Mouse (Mus musculus): ENCODE data around the gene Muc3. TPM values are rescaled to one million over a fixed set of nuclear protein-coding genes. Genes with fewer than 3 reads are reported as not detected.

The Muc3 gene
- polyA plus RNA-seq, 1 experiment from 2014 or later: not detected

GRCm38 (mm10) chr5:137106434-137106833 is 42.7 kb downstream of the Muc3 start:
- no peak overlapping the region for H3K9ac ChIP-seq (replicated peaks)
- no peaks in the 10 kb centered on the region for H3K36me3 ChIP-seq
- H3K4me3 ChIP-seq (replicated peaks): no peak overlapping the region
- no peak for ATAC-seq (ENCODE audit: low FRiP score)
- WGBS: 79% methylated on average over 4 of the region's 4 CpGs
- peaks cover 5% of the 10 kb centered on the region for H3K4me1 ChIP-seq
- H3K27me3 ChIP-seq (replicated peaks): no peaks in the 10 kb centered on the region
- H3K27ac ChIP-seq (replicated peaks): no peak overlapping the region
- no peaks in the 10 kb centered on the region for H3K9me3 ChIP-seq (replicated peaks)
- H3K4me2 ChIP-seq: no peak overlapping the region

DNA sequence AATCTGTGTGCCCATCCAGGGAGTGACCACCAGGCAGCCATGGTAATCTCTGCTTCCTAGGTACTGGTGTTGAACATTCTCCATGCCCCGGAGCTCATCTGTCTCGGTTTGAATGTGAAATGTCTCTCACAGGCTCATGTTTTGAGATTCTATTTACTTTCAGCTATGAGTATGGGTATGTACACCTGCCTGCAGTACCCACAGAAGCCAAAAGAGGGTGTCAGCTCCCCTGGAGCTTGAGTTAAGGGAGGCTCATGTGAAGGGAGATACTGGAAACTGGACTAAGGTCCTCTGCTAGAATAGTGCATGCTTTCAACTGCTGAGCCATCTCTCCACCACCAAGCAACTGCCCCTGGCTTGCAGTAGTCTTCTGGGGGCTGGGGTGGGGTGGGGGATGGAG is 45.2 kb downstream of the Muc3 start:
- Histone ChIP-seq H3K36me3 (no peaks in the 10 kb centered on the region), H3K27ac (replicated peaks) (no peak overlapping the region), H3K4me1 (peaks cover 5% of the 10 kb centered on the region), H3K4me2 (no peak overlapping the region), H3K27me3 (replicated peaks) (no peaks in the 10 kb centered on the region), H3K9me3 (replicated peaks) (no peaks in the 10 kb centered on the region), H3K9ac (replicated peaks) (no peak overlapping the region), H3K4me3 (replicated peaks) (no peak overlapping the region)
- 95% methylated on average over 2 of the region's 2 CpGs for WGBS
- no peak for ATAC-seq (ENCODE audit: low FRiP score)

DNA sequence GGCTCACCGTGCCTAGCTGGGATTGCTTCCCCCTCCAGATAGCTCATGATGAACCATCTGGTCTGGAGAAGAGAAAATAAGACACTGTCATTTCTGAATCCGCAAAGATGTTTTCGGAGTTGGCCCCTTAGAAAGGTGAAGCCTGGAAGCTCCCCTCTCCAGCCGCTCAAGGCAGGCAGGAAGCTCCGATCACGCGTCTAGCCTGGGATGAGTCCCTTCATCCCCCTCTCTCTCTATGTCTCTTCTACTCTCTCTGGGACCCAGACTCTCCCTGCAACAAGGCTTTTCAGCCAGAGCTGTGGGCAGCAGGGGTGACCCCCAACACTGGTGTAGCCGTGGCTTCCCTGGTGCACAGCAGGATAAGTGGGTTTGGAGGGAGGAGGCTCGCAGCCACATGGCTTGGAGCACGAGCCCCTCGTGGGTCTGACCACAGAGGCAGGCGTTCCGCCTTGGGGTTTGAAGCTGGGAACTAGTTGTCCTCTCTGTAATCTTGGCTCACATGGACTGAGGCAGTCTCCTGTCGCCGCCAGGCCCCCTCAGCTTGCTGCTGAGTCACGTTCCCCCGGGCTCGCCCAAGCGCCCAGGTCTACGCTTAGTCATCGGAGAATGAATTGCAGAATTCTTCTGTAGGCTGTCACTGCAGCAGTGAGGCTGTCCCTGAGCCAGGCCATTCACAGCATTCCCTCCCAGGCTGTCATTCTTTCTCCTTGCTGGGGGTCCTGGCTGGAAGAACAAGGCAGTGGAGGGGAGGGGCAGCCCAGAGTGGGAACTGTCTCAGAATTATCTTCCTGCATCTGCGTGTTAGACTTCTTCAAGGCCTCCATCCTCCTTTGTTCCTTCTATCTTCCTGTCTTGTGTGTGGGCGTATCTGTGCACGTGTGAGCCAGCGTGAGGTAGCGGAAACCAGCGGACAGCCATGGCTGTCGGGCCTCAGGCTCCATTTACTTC is 46.3 kb downstream of the Muc3 start:
- Histone ChIP-seq H3K4me2 (no peak overlapping the region), H3K4me3 (replicated peaks) (no peak overlapping the region), H3K4me1 (peaks cover 5% of the 10 kb centered on the region), H3K36me3 (no peaks in the 10 kb centered on the region), H3K9ac (replicated peaks) (no peak overlapping the region), H3K27ac (replicated peaks) (no peak overlapping the region), H3K9me3 (replicated peaks) (no peaks in the 10 kb centered on the region), H3K27me3 (replicated peaks) (no peaks in the 10 kb centered on the region)
- no peak for ATAC-seq (ENCODE audit: low FRiP score)
- 75% methylated on average over 28 of the region's 28 CpGs for WGBS

DNA sequence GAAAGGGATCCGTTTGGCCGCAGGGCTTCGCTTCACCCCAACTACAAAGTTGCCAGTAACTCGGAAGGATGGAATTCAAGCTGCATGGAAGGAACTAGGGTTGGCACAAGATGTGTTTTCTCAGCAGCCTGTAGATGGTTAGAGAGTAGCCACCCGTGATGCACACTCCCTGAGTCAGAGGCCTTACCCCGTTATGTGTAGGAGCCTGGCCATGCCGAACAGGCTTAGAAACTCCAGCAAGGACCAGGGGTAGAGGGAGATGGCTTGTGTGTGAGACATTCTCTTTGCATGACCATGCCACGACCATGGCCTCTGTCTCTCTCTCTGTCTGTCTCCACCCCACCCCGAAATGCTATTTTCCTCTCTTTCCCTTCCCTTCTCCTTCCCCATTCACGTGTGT is 47.0 kb downstream of the Muc3 start:
- no peak overlapping the region for H3K27ac ChIP-seq (replicated peaks)
- no peaks in the 10 kb centered on the region for H3K27me3 ChIP-seq (replicated peaks)
- no peak overlapping the region for H3K4me3 ChIP-seq (replicated peaks)
- H3K9me3 ChIP-seq (replicated peaks): no peaks in the 10 kb centered on the region
- H3K4me1 ChIP-seq: peaks cover 5% of the 10 kb centered on the region
- no peak for ATAC-seq (ENCODE audit: low FRiP score)
- 80% methylated on average over 10 of the region's 10 CpGs for WGBS
- H3K4me2 ChIP-seq: no peak overlapping the region
- H3K36me3 ChIP-seq: no peaks in the 10 kb centered on the region
- no peak overlapping the region for H3K9ac ChIP-seq (replicated peaks)

GRCm38 (mm10) chr5:137100660-137101059 is 48.5 kb downstream of the Muc3 start:
- no peaks in the 10 kb centered on the region for H3K36me3 ChIP-seq
- H3K27me3 ChIP-seq (replicated peaks): no peaks in the 10 kb centered on the region
- no peak overlapping the region for H3K4me3 ChIP-seq (replicated peaks)
- no peaks in the 10 kb centered on the region for H3K4me1 ChIP-seq
- no peak for ATAC-seq (ENCODE audit: low FRiP score)
- no peak overlapping the region for H3K9ac ChIP-seq (replicated peaks)
- H3K9me3 ChIP-seq (replicated peaks): no peaks in the 10 kb centered on the region
- 74% methylated on average over 4 of the region's 4 CpGs for WGBS
- H3K27ac ChIP-seq (replicated peaks): no peak overlapping the region
- H3K4me2 ChIP-seq: no peak overlapping the region

DNA sequence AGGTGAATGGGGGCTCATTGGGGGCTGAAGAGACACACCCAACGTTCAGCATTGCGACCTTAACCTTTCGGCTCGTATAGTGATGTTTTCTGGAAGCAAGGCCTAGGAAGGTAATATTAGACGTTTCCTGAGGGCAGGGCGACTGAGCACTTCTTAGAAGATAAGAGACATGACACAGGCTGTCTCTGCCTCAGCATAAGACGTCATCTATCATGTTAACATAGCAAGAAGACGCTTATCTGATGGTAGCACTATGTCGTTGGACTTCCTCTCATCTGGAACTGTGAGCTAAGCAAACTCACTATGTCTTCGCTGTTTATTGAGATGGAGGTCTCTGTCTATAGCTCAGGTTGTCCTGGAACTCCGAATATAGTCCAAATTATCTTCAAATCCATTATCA is 50.7 kb downstream of the Muc3 start:
- WGBS: 79% methylated on average over 11 of the region's 11 CpGs
- Histone ChIP-seq H3K27me3 (replicated peaks) (no peaks in the 10 kb centered on the region), H3K4me3 (replicated peaks) (no peak overlapping the region), H3K27ac (replicated peaks) (no peak overlapping the region), H3K36me3 (no peaks in the 10 kb centered on the region), H3K9ac (replicated peaks) (no peak overlapping the region), H3K4me2 (no peak overlapping the region), H3K4me1 (no peaks in the 10 kb centered on the region), H3K9me3 (replicated peaks) (no peaks in the 10 kb centered on the region)
- ATAC-seq (ENCODE audit: low FRiP score): no peak

GRCm38 (mm10) chr5:137096037-137096436 is 53.1 kb downstream of the Muc3 start:
- no peak overlapping the region for H3K27ac ChIP-seq (replicated peaks)
- H3K9ac ChIP-seq (replicated peaks): no peak overlapping the region
- H3K36me3 ChIP-seq: no peaks in the 10 kb centered on the region
- H3K4me2 ChIP-seq: no peak overlapping the region
- no peak overlapping the region for H3K4me3 ChIP-seq (replicated peaks)
- no peaks in the 10 kb centered on the region for H3K4me1 ChIP-seq
- WGBS: 62% methylated on average over 1 of the region's 1 CpGs
- ATAC-seq (ENCODE audit: low FRiP score): no peak
- H3K27me3 ChIP-seq (replicated peaks): no peaks in the 10 kb centered on the region
- H3K9me3 ChIP-seq (replicated peaks): no peaks in the 10 kb centered on the region

DNA sequence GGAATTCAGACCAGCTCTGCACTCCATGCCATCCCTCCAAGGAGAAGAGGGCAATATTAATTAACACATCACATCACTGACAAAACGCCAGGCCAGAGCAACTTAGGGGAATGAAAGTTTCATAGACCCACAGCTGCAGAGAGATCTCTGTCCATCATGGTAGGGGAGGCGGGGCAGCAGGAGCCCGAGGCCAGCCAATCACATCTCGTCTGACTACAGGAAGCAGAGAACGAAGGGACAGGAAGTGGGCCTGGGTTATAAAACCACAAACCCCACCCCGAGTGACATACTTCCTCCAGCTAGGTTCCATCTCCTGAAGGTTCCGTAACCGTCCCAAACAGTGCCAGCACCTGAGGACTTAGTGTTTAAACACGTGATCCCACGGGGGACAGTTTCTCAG is 54.0 kb downstream of the Muc3 start:
- Histone ChIP-seq H3K27me3 (replicated peaks) (no peaks in the 10 kb centered on the region), H3K36me3 (no peaks in the 10 kb centered on the region), H3K9me3 (replicated peaks) (no peaks in the 10 kb centered on the region), H3K27ac (replicated peaks) (no peak overlapping the region), H3K4me3 (replicated peaks) (no peak overlapping the region), H3K4me2 (no peak overlapping the region), H3K9ac (replicated peaks) (no peak overlapping the region), H3K4me1 (no peaks in the 10 kb centered on the region)
- no peak for ATAC-seq (ENCODE audit: low FRiP score)
- 89% methylated on average over 10 of the region's 10 CpGs for WGBS

- Histone ChIP-seq H3K36me3 (no peaks in the 10 kb centered on the region), H3K4me1 (no peaks in the 10 kb centered on the region), H3K9me3 (replicated peaks) (no peaks in the 10 kb centered on the region), H3K4me3 (replicated peaks) (no peak overlapping the region), H3K9ac (replicated peaks) (no peak overlapping the region), H3K27ac (replicated peaks) (no peak overlapping the region), H3K27me3 (replicated peaks) (no peaks in the 10 kb centered on the region), H3K4me2 (no peak overlapping the region)
- ATAC-seq (ENCODE audit: low FRiP score): no peak
- 75% methylated on average over 9 of the region's 9 CpGs for WGBS
Measured at GRCm38 (mm10) chr5:137093720-137094119, 55.4 kb downstream of the Muc3 start.

DNA sequence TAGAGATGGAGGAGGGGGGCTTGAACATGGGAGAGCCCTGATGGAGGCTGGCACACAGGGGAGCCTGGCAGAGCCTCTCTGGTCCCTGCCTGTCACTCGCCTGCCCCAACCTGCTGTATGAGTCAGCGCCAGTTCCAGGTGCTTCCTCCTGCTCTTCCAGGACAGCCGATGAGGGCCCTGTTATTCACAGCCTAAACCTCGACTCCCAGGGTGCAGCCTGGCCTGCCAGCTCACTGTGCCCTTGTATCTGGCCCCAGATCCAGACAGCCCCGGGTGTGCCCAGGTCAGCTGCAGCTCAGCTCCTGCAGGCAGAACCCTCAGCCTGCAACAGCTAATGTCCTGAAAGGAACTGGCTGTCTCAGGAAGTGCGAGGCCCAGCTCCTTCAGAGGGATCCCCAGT is 57.6 kb downstream of the Muc3 start:
- no peak overlapping the region for H3K27ac ChIP-seq (replicated peaks)
- no peaks in the 10 kb centered on the region for H3K27me3 ChIP-seq (replicated peaks)
- no peaks in the 10 kb centered on the region for H3K4me1 ChIP-seq
- ATAC-seq (ENCODE audit: low FRiP score): no peak
- no peak overlapping the region for H3K9ac ChIP-seq (replicated peaks)
- no peaks in the 10 kb centered on the region for H3K9me3 ChIP-seq (replicated peaks)
- H3K4me2 ChIP-seq: no peak overlapping the region
- no peaks in the 10 kb centered on the region for H3K36me3 ChIP-seq
- 65% methylated on average over 6 of the region's 6 CpGs for WGBS
- no peak overlapping the region for H3K4me3 ChIP-seq (replicated peaks)

- no peak for ATAC-seq (ENCODE audit: low FRiP score)
- H3K36me3 ChIP-seq: no peaks in the 10 kb centered on the region
- no peaks in the 10 kb centered on the region for H3K27me3 ChIP-seq (replicated peaks)
- H3K27ac ChIP-seq (replicated peaks): no peak overlapping the region
- no peak overlapping the region for H3K4me2 ChIP-seq
- no peaks in the 10 kb centered on the region for H3K4me1 ChIP-seq
- H3K9ac ChIP-seq (replicated peaks): no peak overlapping the region
- H3K9me3 ChIP-seq (replicated peaks): no peaks in the 10 kb centered on the region
- WGBS: 78% methylated on average over 10 of the region's 10 CpGs
- H3K4me3 ChIP-seq (replicated peaks): no peak overlapping the region
Measured at GRCm38 (mm10) chr5:137090870-137091269, 58.3 kb downstream of the Muc3 start.

DNA sequence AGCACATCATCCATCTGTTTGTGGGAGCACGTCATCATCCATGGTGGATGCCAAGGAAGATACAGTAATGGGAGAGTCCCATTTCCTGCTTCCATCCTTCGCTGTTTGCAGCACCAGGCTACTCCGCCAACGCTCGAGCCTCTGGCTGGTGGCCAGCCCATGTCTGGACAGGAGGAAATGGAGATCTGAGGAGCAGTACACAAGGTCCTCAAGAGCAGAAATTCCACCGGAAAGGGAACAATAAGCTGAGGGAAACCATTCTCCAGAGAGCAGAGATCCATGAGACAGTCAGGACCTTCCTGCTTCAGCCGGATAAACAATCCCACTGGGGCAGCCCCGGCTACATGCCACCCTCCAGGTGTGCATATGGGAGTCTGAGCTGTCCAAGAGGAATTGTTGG is 61.7 kb downstream of the Muc3 start:
- Histone ChIP-seq H3K4me3 (replicated peaks) (no peak overlapping the region), H3K27me3 (replicated peaks) (no peaks in the 10 kb centered on the region), H3K9me3 (replicated peaks) (no peaks in the 10 kb centered on the region), H3K4me2 (no peak overlapping the region), H3K4me1 (no peaks in the 10 kb centered on the region), H3K36me3 (no peaks in the 10 kb centered on the region), H3K9ac (replicated peaks) (no peak overlapping the region), H3K27ac (replicated peaks) (no peak overlapping the region)
- ATAC-seq (ENCODE audit: low FRiP score): no peak
- WGBS: 92% methylated on average over 8 of the region's 8 CpGs
